Mouse (Mus musculus): ENCODE results near the gene Slc12a3.

Gene Slc12a3

GRCm38 (mm10) chr8:94375551-94375991, 46.6 kb downstream of the Slc12a3 start:
- no peak for DNase-seq (ENCODE audit: low read depth, low spot score)

GRCm38 (mm10) chr8:94376176-94376575, 47.2 kb downstream of the Slc12a3 start:
- no peak for DNase-seq (ENCODE audit: low read depth, low spot score)

GRCm38 (mm10) chr8:94376580-94376979, 47.6 kb downstream of the Slc12a3 start:
- DNase-seq (ENCODE audit: low read depth, low spot score): no peak

DNA sequence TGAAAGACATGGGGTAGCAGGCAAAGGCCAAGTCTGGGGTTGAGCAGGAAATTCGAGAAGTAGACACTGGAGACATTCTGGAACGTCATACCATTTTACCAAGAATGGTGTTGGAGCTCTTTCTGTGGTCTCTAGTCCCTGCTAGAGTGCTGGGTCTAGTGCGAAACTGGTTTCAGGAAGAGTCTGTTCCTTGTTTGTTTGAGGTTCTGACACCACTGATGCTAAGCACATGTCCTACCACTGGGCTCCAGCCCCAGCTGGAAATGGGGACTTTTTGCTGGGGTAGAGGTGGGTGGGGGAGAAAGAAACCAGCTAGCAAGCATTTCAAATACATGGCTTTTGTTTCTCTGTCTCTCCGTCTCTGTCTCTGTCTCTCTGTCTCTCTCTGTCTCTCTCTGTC, 48.0 kb downstream of the Slc12a3 start:
- DNase-seq (ENCODE audit: low read depth, low spot score): no peak

DNA sequence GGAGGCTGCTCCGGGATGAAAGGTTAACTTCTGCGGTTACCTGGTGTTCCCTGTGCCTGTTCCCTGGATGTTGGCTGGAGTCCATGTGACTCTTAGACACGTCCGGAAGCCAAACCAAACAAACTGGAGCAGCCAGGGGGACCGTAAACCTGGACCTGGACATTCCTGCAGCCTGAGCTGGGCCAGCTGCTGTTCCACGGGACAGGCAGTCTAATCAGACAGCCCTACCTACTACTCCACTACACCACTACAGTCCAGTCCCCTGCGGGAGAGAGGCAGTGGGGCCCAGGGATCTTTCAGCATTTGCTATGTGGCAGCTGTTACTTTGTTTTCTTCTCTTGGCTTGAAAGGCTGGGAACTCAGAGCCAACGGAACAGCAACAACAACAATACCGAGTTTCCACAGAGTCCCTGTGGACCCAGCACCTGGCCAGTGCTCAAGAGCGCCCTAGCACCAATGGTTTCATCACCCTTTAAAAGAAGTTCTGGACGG, 48.8 kb downstream of the Slc12a3 start:
- DNase-seq (ENCODE audit: low read depth, low spot score): no peak

DNA sequence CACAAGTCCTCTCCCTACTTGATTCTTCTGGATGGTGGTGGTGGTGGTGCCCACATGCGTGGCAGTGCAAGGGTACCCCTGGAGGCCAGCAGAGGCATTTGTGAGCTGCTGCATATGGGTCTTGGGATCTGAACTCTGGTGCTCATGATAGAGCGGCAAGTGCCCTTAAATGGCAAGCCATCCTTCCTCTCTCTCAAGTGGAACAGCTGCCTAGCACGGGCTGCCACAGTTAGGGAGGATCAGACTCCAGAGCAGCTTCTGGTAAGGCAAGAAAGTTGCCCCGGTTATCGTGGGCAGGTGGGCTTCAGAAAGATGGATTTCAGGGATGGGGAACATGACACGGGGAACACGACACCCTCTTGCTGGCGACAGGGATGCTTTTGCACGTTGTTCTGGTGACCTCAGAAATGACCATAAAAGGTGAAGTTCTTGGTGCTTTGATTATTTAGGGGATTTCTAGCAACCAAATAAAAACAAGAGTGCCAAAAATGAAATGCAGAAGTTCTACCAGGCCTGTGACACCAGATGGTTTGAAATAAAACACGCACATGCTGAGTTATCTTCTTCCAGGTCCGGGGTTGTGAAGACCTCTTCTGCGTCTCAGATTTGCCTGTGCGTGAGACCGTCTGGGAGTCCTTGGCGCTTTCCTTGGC, 49.9 kb downstream of the Slc12a3 start:
- DNase-seq (ENCODE audit: low read depth, low spot score): no peak

GRCm38 (mm10) chr8:94379686-94380085, 50.7 kb downstream of the Slc12a3 start:
- DNase-seq (ENCODE audit: low read depth, low spot score): no peak

- no peak for DNase-seq (ENCODE audit: low read depth, low spot score)
Observed at GRCm38 (mm10) chr8:94384166-94384565, 55.2 kb downstream of the Slc12a3 start.

GRCm38 (mm10) chr8:94385506-94386213, 56.7 kb downstream of the Slc12a3 start:
- DNase-seq (ENCODE audit: low read depth, low spot score): no peak

DNA sequence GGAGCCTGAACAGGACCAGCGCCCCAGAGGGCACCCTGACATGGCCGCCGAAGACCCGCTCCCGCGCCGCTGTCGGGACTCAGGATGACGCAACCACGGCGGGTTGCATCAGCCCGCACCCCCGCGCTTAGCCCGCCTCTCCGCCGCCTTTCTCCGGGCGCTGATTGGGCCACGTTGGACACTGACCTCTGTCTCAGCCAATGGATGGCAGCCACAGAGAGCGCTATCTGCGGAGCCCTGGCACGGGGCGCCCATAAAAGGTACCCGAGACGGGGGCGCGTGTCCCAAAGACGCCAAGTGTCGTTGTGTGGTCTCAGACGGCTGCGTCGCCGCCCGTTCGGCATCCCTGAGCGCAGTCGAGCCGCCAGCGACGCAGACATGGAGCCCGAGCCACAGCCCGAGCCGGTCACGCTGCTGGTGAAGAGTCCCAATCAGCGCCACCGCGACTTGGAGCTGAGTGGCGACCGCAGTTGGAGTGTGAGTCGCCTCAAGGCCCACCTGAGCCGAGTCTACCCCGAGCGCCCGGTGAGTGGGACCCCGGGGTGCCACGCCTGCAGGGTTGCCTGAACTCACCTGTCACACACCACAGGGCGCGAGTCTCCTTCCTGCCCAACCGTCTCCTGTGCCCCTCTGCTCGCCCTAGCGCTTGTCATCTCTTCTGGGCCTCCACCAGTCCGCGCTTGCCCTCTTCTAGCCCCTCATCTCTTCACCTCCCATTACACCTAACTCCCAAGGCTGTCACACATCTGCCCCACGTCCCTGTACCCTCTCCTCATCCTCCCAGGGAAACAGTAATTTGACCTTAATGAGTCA, 57.4 kb downstream of the Slc12a3 start, which contains the start of gene Herpud1:
Gene Herpud1, plus strand, starts transcription at position 225 of the 813 bp plus-strand sequence.
- peak; percentile 94 for DNase-seq (ENCODE audit: low read depth, low spot score)

GRCm38 (mm10) chr8:94387027-94387684, 58.2 kb downstream of the Slc12a3 start:
- DNase-seq (ENCODE audit: low read depth, low spot score): no peak

- DNase-seq (ENCODE audit: low read depth, low spot score): no peak
Observed at GRCm38 (mm10) chr8:94387785-94388184, 58.8 kb downstream of the Slc12a3 start.

GRCm38 (mm10) chr8:94389531-94389930, 60.5 kb downstream of the Slc12a3 start:
- no peak for DNase-seq (ENCODE audit: low read depth, low spot score)

- DNase-seq (ENCODE audit: low read depth, low spot score): no peak
Observed at GRCm38 (mm10) chr8:94390429-94390828, 61.4 kb downstream of the Slc12a3 start.

GRCm38 (mm10) chr8:94390910-94391309, 61.9 kb downstream of the Slc12a3 start:
- DNase-seq (ENCODE audit: low read depth, low spot score): no peak

DNA sequence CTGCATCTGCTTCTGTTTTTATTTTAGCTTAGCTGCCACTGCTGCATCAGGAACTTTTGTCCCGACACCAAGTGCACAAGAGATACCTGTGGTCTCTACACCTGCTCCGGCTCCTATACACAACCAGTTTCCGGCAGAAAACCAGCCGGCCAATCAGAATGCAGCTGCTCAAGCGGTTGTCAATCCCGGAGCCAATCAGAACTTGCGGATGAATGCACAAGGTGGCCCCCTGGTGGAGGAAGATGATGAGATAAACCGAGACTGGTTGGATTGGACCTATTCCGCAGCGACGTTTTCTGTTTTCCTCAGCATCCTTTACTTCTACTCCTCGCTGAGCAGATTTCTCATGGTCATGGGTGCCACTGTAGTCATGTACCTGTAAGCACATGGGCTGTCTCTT, 63.1 kb downstream of the Slc12a3 start:
- no peak for DNase-seq (ENCODE audit: low read depth, low spot score)

DNA sequence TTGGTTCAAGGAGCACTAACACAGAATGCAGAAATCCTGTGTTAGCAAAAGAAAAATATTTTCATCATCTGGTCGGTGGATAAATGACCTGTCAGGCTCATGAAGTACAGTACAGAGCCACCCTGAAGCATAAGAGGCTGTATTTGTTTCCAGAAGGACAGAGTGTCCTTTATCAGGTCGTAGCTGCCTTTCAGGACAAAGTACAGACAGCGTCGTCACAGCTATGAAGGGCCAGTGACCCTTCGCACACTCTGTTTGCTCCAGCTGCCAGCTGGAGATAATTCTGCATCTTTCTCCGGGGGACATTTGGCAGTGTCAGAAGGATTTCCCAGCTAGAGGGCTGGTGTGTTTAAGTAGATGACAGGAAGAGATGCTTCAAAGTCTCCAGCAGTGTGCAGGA, 63.6 kb downstream of the Slc12a3 start:
- DNase-seq (ENCODE audit: low read depth, low spot score): no peak

DNA sequence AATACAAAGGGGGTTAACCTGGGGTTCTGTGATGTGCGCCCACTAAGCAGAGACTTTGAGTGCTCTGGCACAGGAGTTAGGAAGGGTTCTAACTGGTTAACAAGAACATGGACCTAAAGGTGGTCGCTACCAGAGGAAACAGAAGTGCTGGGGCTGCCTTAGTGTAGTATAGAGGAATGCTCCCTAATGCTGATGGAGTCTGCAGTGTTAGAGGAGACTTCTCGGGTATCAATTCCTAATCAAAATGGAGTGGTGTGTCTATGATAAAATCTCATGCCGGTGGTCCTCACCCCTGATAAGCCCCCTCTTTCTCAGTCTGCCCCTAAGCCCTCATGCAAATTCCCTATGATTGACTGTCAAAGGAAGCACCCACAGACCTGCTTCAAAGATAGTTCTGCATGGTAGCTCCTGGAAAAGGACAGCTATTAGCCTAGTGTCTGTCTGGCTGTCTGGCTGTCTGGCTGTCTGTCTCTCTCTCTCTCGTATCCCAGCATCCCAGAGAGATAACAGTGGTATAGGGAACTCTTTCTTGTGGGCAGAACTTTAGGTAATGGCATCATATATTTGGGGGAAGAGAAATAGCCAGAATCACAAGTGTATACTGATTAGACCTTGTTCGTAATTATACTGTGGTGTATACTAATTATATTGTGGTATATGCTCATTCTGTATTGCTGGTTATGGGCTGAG, 67.0 kb downstream of the Slc12a3 start:
- DNase-seq (ENCODE audit: low read depth, low spot score): no peak

- DNase-seq (ENCODE audit: low read depth, low spot score): no peak
Observed at GRCm38 (mm10) chr8:94396964-94397657, 68.1 kb downstream of the Slc12a3 start.

GRCm38 (mm10) chr8:94398587-94398986, 69.6 kb downstream of the Slc12a3 start:
- no peak for DNase-seq (ENCODE audit: low read depth, low spot score)
